Mouse (Mus musculus): ENCODE data around the gene Smco3.

DNA sequence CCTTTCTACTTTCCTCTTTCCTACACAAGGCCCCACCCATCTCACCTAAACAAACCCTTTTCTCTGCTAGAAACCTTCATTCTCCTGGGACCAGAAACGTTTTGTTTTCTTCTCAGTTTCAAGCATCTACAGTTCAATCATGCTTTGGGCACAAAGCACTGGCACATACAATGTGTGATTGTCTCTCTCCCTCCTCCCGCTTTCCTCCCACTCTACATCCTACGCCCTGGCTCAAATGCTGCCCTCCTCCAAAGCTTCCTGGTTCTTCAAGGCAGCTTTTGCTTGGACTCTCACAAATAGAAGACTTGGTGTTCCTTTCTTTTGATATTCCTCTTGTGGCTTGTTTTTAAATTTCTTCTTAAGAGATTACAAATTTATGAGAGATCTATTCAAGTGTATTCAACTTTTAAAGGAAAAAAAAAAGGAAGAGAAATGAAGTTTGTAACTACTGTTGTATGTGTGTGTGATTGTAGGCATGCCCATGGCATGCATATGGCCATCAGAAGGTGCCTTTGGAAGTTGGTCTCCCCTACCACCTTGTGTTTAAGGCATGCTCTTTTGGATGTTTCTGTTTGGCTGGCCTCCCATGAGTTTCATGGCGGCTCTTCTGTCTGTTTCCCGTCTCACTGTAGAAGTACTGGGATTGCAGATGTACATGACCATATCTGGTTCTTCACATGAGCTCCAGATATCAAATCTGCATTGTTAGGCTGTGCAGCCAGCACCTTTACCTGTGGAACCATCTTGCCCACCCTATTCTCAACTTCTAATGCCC is 10.6 kb upstream of the Smco3 start:
- no peak for TF ChIP-seq CTCF (IDR thresholded peaks at IDR 0.05; ENCODE audit: insufficient read depth, low read length)
- TF ChIP-seq POLR2A (IDR thresholded peaks at IDR 0.05; ENCODE audit: borderline replicate concordance, extremely low read depth, low read depth, low read length) = no peak

Data from lung, adult 2 months (tissue).